Mouse (Mus musculus): ENCODE data around the gene Tmem9.

GRCm38 (mm10) chr1:136010247-136010646, 2.3 kb downstream of the Tmem9 start:
- TF ChIP-seq POLR2A (IDR thresholded peaks at IDR 0.05; ENCODE audit: borderline replicate concordance, low read depth, low read length): no peak
- TF ChIP-seq CTCF (IDR thresholded peaks at IDR 0.05; ENCODE audit: low read depth, low read length): no peak
